Mouse (Mus musculus): Measurements from ENCODE around the gene Gipr. TPM values are rescaled to one million over a fixed set of nuclear protein-coding genes. Genes with fewer than 3 reads are reported as not detected.

Gene Gipr
- polyA plus RNA-seq, 1 experiment from 2014 or later: 1.0 TPM

- peaks cover 16% of the 10 kb centered on the region; the same call in 1 of the 2 replicates for H3K4me1 ChIP-seq (ENCODE audit: insufficient read depth, low read depth, low read length)
- peak overlapping the region; percentile 79 for H3K4me2 ChIP-seq (replicated peaks; ENCODE audit: low read depth, low read length)
- TF ChIP-seq CTCF (IDR thresholded peaks at IDR 0.05) (0 out of 2 replicates have a peak, but pooled peaks have one; percentile 7), EP300 (IDR thresholded peaks at IDR 0.05) (no peak)
- DNase-seq (ENCODE audit: low spot score) (peak; percentile 68), ATAC-seq (peak; percentile 75)
- H3K27me3 ChIP-seq (replicated peaks; ENCODE audit: insufficient read depth, low read length): peaks cover 34% of the 10 kb centered on the region
- peak overlapping the region; percentile 77 for H3K27ac ChIP-seq (ENCODE audit: low read length)
- no peaks in the 10 kb centered on the region for H3K9me3 ChIP-seq (ENCODE audit: low read length)
- 2% methylated on average over 27 of the region's 27 CpGs for WGBS
- 0 out of 2 replicates have a peak, but pooled peaks cover 2% of the 10 kb centered on the region for H3K36me3 ChIP-seq (ENCODE audit: insufficient read depth, low read length)
- H3K4me3 ChIP-seq (ENCODE audit: low read depth, low read length): peak overlapping the region; percentile 54
- H3K9ac ChIP-seq (replicated peaks; ENCODE audit: low read depth): peak overlapping the region; percentile 46
Measured at GRCm38 (mm10) chr7:19180862-19181429, 15.0 kb upstream of the Gipr start.

- Histone ChIP-seq H3K4me3 (ENCODE audit: low read depth, low read length) (no peak overlapping the region), H3K36me3 (ENCODE audit: insufficient read depth, low read length) (no peaks in the 10 kb centered on the region), H3K9ac (replicated peaks; ENCODE audit: low read depth) (no peak overlapping the region), H3K9me3 (ENCODE audit: low read length) (no peaks in the 10 kb centered on the region), H3K27me3 (replicated peaks; ENCODE audit: insufficient read depth, low read length) (peaks cover 37% of the 10 kb centered on the region), H3K27ac (ENCODE audit: low read length) (no peak overlapping the region), H3K4me1 (ENCODE audit: insufficient read depth, low read depth, low read length) (peaks cover 16% of the 10 kb centered on the region; the same call in 1 of the 2 replicates), H3K4me2 (replicated peaks; ENCODE audit: low read depth, low read length) (no peak overlapping the region)
- ATAC-seq: no peak
- DNase-seq (ENCODE audit: low spot score): no peak
- TF ChIP-seq EP300 (IDR thresholded peaks at IDR 0.05) (no peak), CTCF (IDR thresholded peaks at IDR 0.05) (no peak)
- 17% methylated on average over 6 of the region's 6 CpGs for WGBS
Measured at GRCm38 (mm10) chr7:19179936-19180335, 14.0 kb upstream of the Gipr start.

GRCm38 (mm10) chr7:19179173-19179572, 13.2 kb upstream of the Gipr start:
- no peaks in the 10 kb centered on the region for H3K9me3 ChIP-seq (ENCODE audit: low read length)
- H3K4me2 ChIP-seq (replicated peaks; ENCODE audit: low read depth, low read length): peak overlapping the region; percentile 19; the same call in 1 of the 2 replicates
- H3K36me3 ChIP-seq (ENCODE audit: insufficient read depth, low read length): no peaks in the 10 kb centered on the region
- H3K4me1 ChIP-seq (ENCODE audit: insufficient read depth, low read depth, low read length): peaks cover 16% of the 10 kb centered on the region; the same call in 1 of the 2 replicates
- H3K27me3 ChIP-seq (replicated peaks; ENCODE audit: insufficient read depth, low read length): peaks cover 37% of the 10 kb centered on the region
- peak; percentile 21 for ATAC-seq
- DNase-seq (ENCODE audit: low spot score): peak; percentile 83
- TF ChIP-seq CTCF (IDR thresholded peaks at IDR 0.05) (peak; percentile 88), EP300 (IDR thresholded peaks at IDR 0.05) (no peak)
- no peak overlapping the region for H3K9ac ChIP-seq (replicated peaks; ENCODE audit: low read depth)
- no peak overlapping the region for H3K27ac ChIP-seq (ENCODE audit: low read length)
- H3K4me3 ChIP-seq (ENCODE audit: low read depth, low read length): 0 out of 2 replicates have a peak overlapping the region, but pooled peaks have one; percentile 14
- WGBS: under 1% methylated on average over 31 of the region's 32 CpGs

GRCm38 (mm10) chr7:19178443-19179092, 12.6 kb upstream of the Gipr start:
- no peaks in the 10 kb centered on the region for H3K9me3 ChIP-seq (ENCODE audit: low read length)
- DNase-seq (ENCODE audit: low spot score): peak; percentile 60
- ATAC-seq: no peak
- no peak overlapping the region for H3K27ac ChIP-seq (ENCODE audit: low read length)
- 0 out of 2 replicates have a peak, but pooled peaks have one; percentile 27 for TF ChIP-seq EP300 (IDR thresholded peaks at IDR 0.05)
- peak; percentile 86 for TF ChIP-seq CTCF (IDR thresholded peaks at IDR 0.05)
- peaks cover 37% of the 10 kb centered on the region for H3K27me3 ChIP-seq (replicated peaks; ENCODE audit: insufficient read depth, low read length)
- no peak overlapping the region for H3K9ac ChIP-seq (replicated peaks; ENCODE audit: low read depth)
- H3K36me3 ChIP-seq (ENCODE audit: insufficient read depth, low read length): no peaks in the 10 kb centered on the region
- peaks cover 16% of the 10 kb centered on the region; the same call in 1 of the 2 replicates for H3K4me1 ChIP-seq (ENCODE audit: insufficient read depth, low read depth, low read length)
- H3K4me2 ChIP-seq (replicated peaks; ENCODE audit: low read depth, low read length): no peak overlapping the region
- H3K4me3 ChIP-seq (ENCODE audit: low read depth, low read length): no peak overlapping the region
- 6% methylated on average over 27 of the region's 27 CpGs for WGBS

GRCm38 (mm10) chr7:19178035-19178434, 12.1 kb upstream of the Gipr start:
- no peak overlapping the region for H3K4me2 ChIP-seq (replicated peaks; ENCODE audit: low read depth, low read length)
- H3K4me3 ChIP-seq (ENCODE audit: low read depth, low read length): no peak overlapping the region
- H3K4me1 ChIP-seq (ENCODE audit: insufficient read depth, low read depth, low read length): peaks cover 16% of the 10 kb centered on the region; the same call in 1 of the 2 replicates
- no peak overlapping the region for H3K9ac ChIP-seq (replicated peaks; ENCODE audit: low read depth)
- no peaks in the 10 kb centered on the region for H3K9me3 ChIP-seq (ENCODE audit: low read length)
- ATAC-seq (no peak), DNase-seq (ENCODE audit: low spot score) (no peak)
- WGBS: 8% methylated on average over 15 of the region's 18 CpGs
- peaks cover 37% of the 10 kb centered on the region for H3K27me3 ChIP-seq (replicated peaks; ENCODE audit: insufficient read depth, low read length)
- no peaks in the 10 kb centered on the region for H3K36me3 ChIP-seq (ENCODE audit: insufficient read depth, low read length)
- no peak for TF ChIP-seq CTCF (IDR thresholded peaks at IDR 0.05)
- no peak for TF ChIP-seq EP300 (IDR thresholded peaks at IDR 0.05)
- no peak overlapping the region for H3K27ac ChIP-seq (ENCODE audit: low read length)

- Histone ChIP-seq H3K9me3 (ENCODE audit: low read length) (no peaks in the 10 kb centered on the region), H3K36me3 (ENCODE audit: insufficient read depth, low read length) (no peaks in the 10 kb centered on the region), H3K27ac (ENCODE audit: low read length) (no peak overlapping the region), H3K4me1 (ENCODE audit: insufficient read depth, low read depth, low read length) (peaks cover 20% of the 10 kb centered on the region; the same call in 1 of the 2 replicates), H3K27me3 (replicated peaks; ENCODE audit: insufficient read depth, low read length) (peaks cover 37% of the 10 kb centered on the region), H3K4me3 (ENCODE audit: low read depth, low read length) (no peak overlapping the region), H3K9ac (replicated peaks; ENCODE audit: low read depth) (no peak overlapping the region), H3K4me2 (replicated peaks; ENCODE audit: low read depth, low read length) (no peak overlapping the region)
- TF ChIP-seq CTCF (IDR thresholded peaks at IDR 0.05) (no peak), EP300 (IDR thresholded peaks at IDR 0.05) (no peak)
- 61% methylated on average over 7 of the region's 7 CpGs for WGBS
- ATAC-seq (no peak), DNase-seq (ENCODE audit: low spot score) (no peak)
Measured at GRCm38 (mm10) chr7:19177216-19177615, 11.3 kb upstream of the Gipr start.

Data from lung, postnatal 0 days (tissue).